Mouse (Mus musculus): ENCODE results near the gene Gabrb1. TPM values are rescaled to one million over a fixed set of nuclear protein-coding genes. Genes with fewer than 3 reads are reported as not detected.

The Gabrb1 gene
- polyA plus RNA-seq, 1 experiment from 2014 or later = 0.89 TPM

DNA sequence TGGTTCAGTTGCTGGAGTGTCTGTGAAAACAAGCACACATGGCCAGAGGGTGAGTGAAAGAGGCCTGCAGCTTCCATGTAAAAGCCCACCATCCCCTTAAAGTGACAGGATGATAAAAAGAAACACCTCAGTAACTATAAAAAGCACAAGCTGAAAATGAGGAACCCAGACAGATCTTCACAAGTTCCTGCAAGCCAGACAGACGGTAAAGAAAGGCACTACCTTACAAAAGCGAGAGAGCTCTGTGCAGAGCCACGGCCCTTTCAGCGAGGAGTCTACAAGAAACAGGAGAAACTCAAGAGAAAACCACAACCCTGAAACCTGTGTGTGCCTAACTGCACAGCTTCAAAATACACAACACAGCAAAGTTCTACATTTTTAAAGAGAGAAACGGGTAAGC, 504.9 kb downstream of the Gabrb1 start:
- Histone ChIP-seq H3K27me3 (no peaks in the 10 kb centered on the region), H3K9me3 (replicated peaks) (no peaks in the 10 kb centered on the region), H3K4me1 (peaks cover 12% of the 10 kb centered on the region), H3K36me3 (peaks cover 49% of the 10 kb centered on the region), H3K4me2 (replicated peaks) (no peak overlapping the region), H3K27ac (replicated peaks) (no peak overlapping the region), H3K9ac (no peak overlapping the region), H3K4me3 (replicated peaks) (no peak overlapping the region)
- WGBS = 63% methylated on average over 5 of the region's 5 CpGs
- ATAC-seq (ENCODE audit: insufficient number of reproducible peaks, low FRiP score, low TSS enrichment, low read depth) = no peak

DNA sequence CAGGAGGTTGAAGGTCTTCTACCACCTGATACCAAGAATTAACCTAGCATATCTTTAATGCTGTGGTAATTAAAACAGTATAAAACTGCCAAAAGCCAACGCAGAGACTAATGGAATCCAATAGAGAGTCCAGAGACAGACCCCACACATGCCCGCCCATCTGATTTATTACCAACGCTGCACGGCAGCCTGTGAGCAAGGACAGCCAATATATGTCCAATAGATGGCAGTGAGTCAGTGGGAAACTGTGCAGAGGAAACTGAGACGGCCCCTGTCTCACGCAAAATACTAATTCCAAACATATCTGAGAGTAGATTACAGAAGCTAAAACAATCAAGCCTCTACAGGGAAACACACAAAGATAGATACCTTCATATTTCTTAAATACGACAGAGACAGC, 506.5 kb downstream of the Gabrb1 start:
- no peak overlapping the region for H3K9ac ChIP-seq
- H3K4me3 ChIP-seq (replicated peaks) = no peak overlapping the region
- H3K27ac ChIP-seq (replicated peaks) = no peak overlapping the region
- H3K9me3 ChIP-seq (replicated peaks) = no peaks in the 10 kb centered on the region
- H3K27me3 ChIP-seq = no peaks in the 10 kb centered on the region
- no peak for ATAC-seq (ENCODE audit: insufficient number of reproducible peaks, low FRiP score, low TSS enrichment, low read depth)
- peaks cover 12% of the 10 kb centered on the region for H3K4me1 ChIP-seq
- 74% methylated on average over 7 of the region's 7 CpGs for WGBS
- no peak overlapping the region for H3K4me2 ChIP-seq (replicated peaks)
- H3K36me3 ChIP-seq = peaks cover 38% of the 10 kb centered on the region

GRCm38 (mm10) chr5:72167594-72168284, 509.8 kb downstream of the Gabrb1 start, which contains the start of gene Commd8:
Gene Commd8 (minus strand): TSS chr5:72168189.
- H3K36me3 ChIP-seq = 0 out of 2 replicates have a peak, but pooled peaks cover 8% of the 10 kb centered on the region
- under 1% methylated on average over 38 of the region's 38 CpGs for WGBS
- peak within 1 kb of the TSS; percentile 74 for H3K27ac ChIP-seq (replicated peaks)
- peak; percentile 89 for ATAC-seq (ENCODE audit: insufficient number of reproducible peaks, low FRiP score, low TSS enrichment, low read depth)
- H3K4me3 ChIP-seq (replicated peaks) = peak within 1 kb of the TSS; percentile 89
- peak within 1 kb of the TSS; percentile 68 for H3K9ac ChIP-seq
- H3K4me2 ChIP-seq (replicated peaks) = peak within 1 kb of the TSS; percentile 79
- H3K9me3 ChIP-seq (replicated peaks) = no peaks in the 10 kb centered on the region
- peaks cover 12% of the 10 kb centered on the region for H3K4me1 ChIP-seq
- no peaks in the 10 kb centered on the region for H3K27me3 ChIP-seq

DNA sequence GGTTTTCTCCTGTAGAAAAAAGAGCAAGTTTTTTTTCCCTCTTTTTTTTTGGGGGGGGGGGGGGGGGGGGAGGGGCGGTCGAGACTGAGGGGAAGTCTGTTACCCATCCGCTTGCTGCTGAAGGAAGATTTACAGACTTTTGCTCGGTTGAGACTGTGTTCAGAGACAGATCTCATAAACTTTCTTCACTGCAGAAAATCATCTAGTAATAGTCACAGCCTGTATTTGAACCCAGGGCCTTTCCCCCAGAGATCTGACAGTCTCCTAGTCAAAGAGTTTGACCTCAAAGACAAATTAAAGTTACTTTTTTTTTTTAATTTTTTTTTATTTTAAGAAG, 510.3 kb downstream of the Gabrb1 start:
- H3K4me1 ChIP-seq = peaks cover 12% of the 10 kb centered on the region
- ATAC-seq (ENCODE audit: insufficient number of reproducible peaks, low FRiP score, low TSS enrichment, low read depth) = peak; percentile 34; the same call in 1 of the 2 replicates
- peak overlapping the region; percentile 89 for H3K4me3 ChIP-seq (replicated peaks)
- no peaks in the 10 kb centered on the region for H3K9me3 ChIP-seq (replicated peaks)
- no peaks in the 10 kb centered on the region for H3K27me3 ChIP-seq
- H3K27ac ChIP-seq (replicated peaks) = 0 out of 2 replicates have a peak overlapping the region, but pooled peaks have one; percentile 65
- peak overlapping the region; percentile 79 for H3K4me2 ChIP-seq (replicated peaks)
- H3K36me3 ChIP-seq = 0 out of 2 replicates have a peak, but pooled peaks cover 3% of the 10 kb centered on the region
- 0% methylated on average over 4 of the region's 4 CpGs for WGBS
- no peak overlapping the region for H3K9ac ChIP-seq

DNA sequence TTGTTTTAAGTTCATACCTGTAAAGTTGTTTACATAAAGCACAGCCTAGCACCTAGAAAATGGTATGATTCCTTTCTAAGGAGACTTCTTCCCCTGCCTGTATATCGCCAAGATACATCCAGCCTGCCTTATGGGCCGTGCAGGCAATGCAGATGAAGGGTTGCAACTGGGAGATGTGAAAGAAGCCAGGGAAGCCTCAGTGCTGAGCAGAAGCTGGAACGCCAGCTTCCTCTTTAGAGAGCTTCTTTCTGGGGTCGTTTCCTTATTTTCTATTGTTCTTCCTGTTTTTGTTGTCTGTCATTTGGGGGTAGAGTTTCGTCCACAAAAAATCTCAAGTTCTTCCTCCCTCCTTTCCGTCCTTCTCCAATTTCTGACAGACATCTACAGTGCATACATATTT, 512.2 kb downstream of the Gabrb1 start:
- Histone ChIP-seq H3K27ac (replicated peaks) (no peak overlapping the region), H3K4me3 (replicated peaks) (no peak overlapping the region), H3K9ac (no peak overlapping the region), H3K9me3 (replicated peaks) (no peaks in the 10 kb centered on the region), H3K4me2 (replicated peaks) (no peak overlapping the region), H3K27me3 (no peaks in the 10 kb centered on the region), H3K36me3 (0 out of 2 replicates have a peak, but pooled peaks cover 3% of the 10 kb centered on the region), H3K4me1 (peaks cover 12% of the 10 kb centered on the region)
- 63% methylated on average over 6 of the region's 6 CpGs for WGBS
- ATAC-seq (ENCODE audit: insufficient number of reproducible peaks, low FRiP score, low TSS enrichment, low read depth) = no peak

- Histone ChIP-seq H3K27ac (replicated peaks) (no peak overlapping the region), H3K4me3 (replicated peaks) (no peak overlapping the region), H3K36me3 (no peaks in the 10 kb centered on the region), H3K9me3 (replicated peaks) (no peaks in the 10 kb centered on the region), H3K27me3 (no peaks in the 10 kb centered on the region), H3K4me1 (no peaks in the 10 kb centered on the region), H3K4me2 (replicated peaks) (no peak overlapping the region), H3K9ac (no peak overlapping the region)
- 34% methylated on average over 3 of the region's 3 CpGs for WGBS
- no peak for ATAC-seq (ENCODE audit: insufficient number of reproducible peaks, low FRiP score, low TSS enrichment, low read depth)
These were observed 514.8 kb downstream of the Gabrb1 start for GRCm38 (mm10) chr5:72172675-72173074.

- ATAC-seq (ENCODE audit: insufficient number of reproducible peaks, low FRiP score, low TSS enrichment, low read depth) = no peak
- H3K9me3 ChIP-seq (replicated peaks) = no peaks in the 10 kb centered on the region
- H3K4me1 ChIP-seq = no peaks in the 10 kb centered on the region
- no peaks in the 10 kb centered on the region for H3K36me3 ChIP-seq
- 63% methylated on average over 1 of the region's 1 CpGs for WGBS
- no peak overlapping the region for H3K4me2 ChIP-seq (replicated peaks)
- H3K27ac ChIP-seq (replicated peaks) = no peak overlapping the region
- H3K4me3 ChIP-seq (replicated peaks) = no peak overlapping the region
- no peaks in the 10 kb centered on the region for H3K27me3 ChIP-seq
- H3K9ac ChIP-seq = no peak overlapping the region
These were observed 515.6 kb downstream of the Gabrb1 start for GRCm38 (mm10) chr5:72173521-72173920.

- Histone ChIP-seq H3K27ac (replicated peaks) (no peak overlapping the region), H3K9me3 (replicated peaks) (no peaks in the 10 kb centered on the region), H3K4me3 (replicated peaks) (no peak overlapping the region), H3K36me3 (no peaks in the 10 kb centered on the region), H3K9ac (no peak overlapping the region), H3K27me3 (no peaks in the 10 kb centered on the region), H3K4me1 (no peaks in the 10 kb centered on the region), H3K4me2 (replicated peaks) (no peak overlapping the region)
- ATAC-seq (ENCODE audit: insufficient number of reproducible peaks, low FRiP score, low TSS enrichment, low read depth) = no peak
- WGBS = 74% methylated on average over 4 of the region's 4 CpGs
These were observed 517.1 kb downstream of the Gabrb1 start for GRCm38 (mm10) chr5:72175050-72175449.

DNA sequence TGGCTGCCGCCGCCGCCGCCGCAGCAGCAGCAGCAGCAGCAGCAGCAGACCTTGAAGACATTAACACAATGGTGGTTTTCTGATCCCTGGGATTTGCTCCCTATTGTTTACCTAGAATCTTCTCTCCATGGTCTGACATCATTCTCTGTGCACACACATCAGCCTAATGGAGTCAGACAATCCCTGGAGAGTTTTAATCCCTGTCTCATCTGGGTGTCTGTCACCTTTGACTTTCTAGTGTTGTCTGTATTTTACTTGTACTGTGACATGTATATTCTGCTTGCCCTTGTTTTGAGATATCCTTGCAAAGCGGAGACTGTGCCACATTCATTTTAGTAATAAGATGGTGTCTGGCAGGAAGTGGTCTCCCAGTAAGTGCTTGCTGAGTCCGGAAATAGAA, 517.6 kb downstream of the Gabrb1 start:
- Histone ChIP-seq H3K9me3 (replicated peaks) (no peaks in the 10 kb centered on the region), H3K4me3 (replicated peaks) (no peak overlapping the region), H3K4me2 (replicated peaks) (peak overlapping the region; percentile 13; the same call in 1 of the 2 replicates), H3K27me3 (no peaks in the 10 kb centered on the region), H3K9ac (no peak overlapping the region), H3K27ac (replicated peaks) (no peak overlapping the region), H3K4me1 (no peaks in the 10 kb centered on the region), H3K36me3 (no peaks in the 10 kb centered on the region)
- 17% methylated on average over 7 of the region's 7 CpGs for WGBS
- ATAC-seq (ENCODE audit: insufficient number of reproducible peaks, low FRiP score, low TSS enrichment, low read depth) = no peak

GRCm38 (mm10) chr5:72181194-72181593, 523.3 kb downstream of the Gabrb1 start:
- Histone ChIP-seq H3K4me3 (replicated peaks) (no peak overlapping the region), H3K4me1 (no peaks in the 10 kb centered on the region), H3K4me2 (replicated peaks) (no peak overlapping the region), H3K9me3 (replicated peaks) (no peaks in the 10 kb centered on the region), H3K36me3 (no peaks in the 10 kb centered on the region), H3K27me3 (no peaks in the 10 kb centered on the region), H3K9ac (no peak overlapping the region), H3K27ac (replicated peaks) (no peak overlapping the region)
- no peak for ATAC-seq (ENCODE audit: insufficient number of reproducible peaks, low FRiP score, low TSS enrichment, low read depth)
- WGBS = 74% methylated on average over 1 of the region's 1 CpGs

DNA sequence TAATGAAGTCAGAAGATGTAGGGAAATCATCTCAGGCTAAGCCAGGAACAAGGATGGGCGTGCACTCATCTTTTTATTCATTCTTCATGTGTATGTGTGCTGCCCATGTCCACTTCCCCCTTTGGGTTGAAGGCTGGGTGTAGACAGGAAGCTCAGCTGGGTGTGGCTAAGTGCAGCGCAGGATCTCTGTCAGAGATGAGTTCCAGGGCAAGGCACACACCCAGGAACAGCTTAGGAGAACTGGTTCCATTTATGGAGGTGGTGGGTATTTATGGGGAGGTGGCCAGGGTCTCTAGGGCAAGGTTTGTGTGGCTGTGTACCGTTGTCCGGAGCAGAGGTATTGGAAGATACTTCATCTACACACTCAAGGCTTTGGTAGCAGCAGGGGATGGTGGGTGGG, 524.9 kb downstream of the Gabrb1 start:
- no peak overlapping the region for H3K9ac ChIP-seq
- no peaks in the 10 kb centered on the region for H3K27me3 ChIP-seq
- no peaks in the 10 kb centered on the region for H3K9me3 ChIP-seq (replicated peaks)
- no peak overlapping the region for H3K4me3 ChIP-seq (replicated peaks)
- H3K4me1 ChIP-seq = no peaks in the 10 kb centered on the region
- ATAC-seq (ENCODE audit: insufficient number of reproducible peaks, low FRiP score, low TSS enrichment, low read depth) = no peak
- WGBS = 74% methylated on average over 4 of the region's 4 CpGs
- H3K27ac ChIP-seq (replicated peaks) = no peak overlapping the region
- H3K36me3 ChIP-seq = no peaks in the 10 kb centered on the region
- no peak overlapping the region for H3K4me2 ChIP-seq (replicated peaks)

DNA sequence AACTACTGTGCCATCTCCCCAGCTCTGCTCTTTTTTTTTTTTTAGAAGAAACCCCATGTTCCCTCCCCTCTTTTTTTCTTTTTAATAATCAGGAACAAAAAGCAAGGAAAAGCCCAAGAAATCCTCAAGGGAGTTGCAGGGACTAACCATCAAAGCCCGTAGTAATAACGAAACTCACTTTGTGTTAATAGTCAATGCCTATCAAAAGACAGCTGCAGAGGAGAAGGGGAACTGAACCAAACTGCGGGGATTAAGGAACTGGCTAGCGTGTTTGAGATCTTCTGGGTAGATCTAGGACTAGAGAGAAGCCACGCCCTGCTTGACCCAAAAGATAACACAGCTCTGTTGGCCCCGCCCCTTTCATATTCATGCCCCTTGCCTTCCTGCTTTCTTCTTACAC, 526.0 kb downstream of the Gabrb1 start:
- Histone ChIP-seq H3K4me3 (replicated peaks) (no peak overlapping the region), H3K27ac (replicated peaks) (no peak overlapping the region), H3K4me2 (replicated peaks) (no peak overlapping the region), H3K27me3 (no peaks in the 10 kb centered on the region), H3K9ac (no peak overlapping the region), H3K36me3 (no peaks in the 10 kb centered on the region), H3K9me3 (replicated peaks) (no peaks in the 10 kb centered on the region), H3K4me1 (no peaks in the 10 kb centered on the region)
- whole genome bisulfite sequencing = 76% methylated on average over 6 of the region's 6 CpGs
- ATAC-seq (ENCODE audit: insufficient number of reproducible peaks, low FRiP score, low TSS enrichment, low read depth) = no peak
